Mouse (Mus musculus): ENCODE data around the gene Cdv3. TPM values are rescaled to one million over a fixed set of nuclear protein-coding genes. Genes with fewer than 3 reads are reported as not detected.

Gene Cdv3
- total RNA-seq (2021) (100 to 1,000 TPM; 121 to 143 TPM), polyA plus RNA-seq (2012; rRNA removed) (26.5 and 51.2 TPM in 2 replicates)
- long read RNA-seq, transcript Cdv3-202 (5 exons, 3,787 nt) = major isoform, 6 of 11 reads
- long read RNA-seq, partial matches to known transcripts = 0 of 11 reads
- long read RNA-seq, other reads (novel, unspliced or antisense) = 4 of 11 reads

GRCm38 (mm10) chr9:103365290-103366247 is at the start of gene Cdv3:
TSS of gene Cdv3 (minus strand) at chr9:103365840.
- peaks cover 6% of the 10 kb centered on the region for H3K4me1 ChIP-seq (ENCODE audit: control insufficient read depth, insufficient read depth, low read length)
- H3K79me2 ChIP-seq (replicated peaks; ENCODE audit: control insufficient read depth, insufficient read depth, low read length) = peaks cover 3% of the 10 kb centered on the region; the same call in 1 of the 2 replicates
- H3K27ac ChIP-seq = peak within 1 kb of the TSS; percentile 95
- peaks cover 15% of the 10 kb centered on the region for H3K36me3 ChIP-seq (ENCODE audit: control insufficient read depth, insufficient read depth, low read length)
- peak; percentile 97 to 100 for DNase-seq
- peak; percentile 56; the same call in 1 of the 2 replicates for TF ChIP-seq EP300 (IDR thresholded peaks at IDR 0.05; ENCODE audit: insufficient read depth, low read depth, low read length)
- TF ChIP-seq CTCF (IDR thresholded peaks at IDR 0.05) = no peak
- peak; percentile 75 for TF ChIP-seq POLR2A (IDR thresholded peaks at IDR 0.05; ENCODE audit: insufficient read depth, low read depth, low read length)
- peak within 1 kb of the TSS; percentile 90 for H3K9ac ChIP-seq (ENCODE audit: low read depth, low read length)
- peak within 1 kb of the TSS; percentile 62 for H3K4me3 ChIP-seq
- no peaks in the 10 kb centered on the region for H3K27me3 ChIP-seq (ENCODE audit: control insufficient read depth, insufficient read depth, low read length)
- WGBS = 2% methylated on average over 87 of the region's 95 CpGs
- intact Hi-C loops (cut with DNase I) = loop anchor here (2.0 to 5.0 kb wide), 2 partner anchors 58 to 637 kb away; partner anchors contain the start of genes 1300017J02Rik, Nphp3 and Topbp1

DNA sequence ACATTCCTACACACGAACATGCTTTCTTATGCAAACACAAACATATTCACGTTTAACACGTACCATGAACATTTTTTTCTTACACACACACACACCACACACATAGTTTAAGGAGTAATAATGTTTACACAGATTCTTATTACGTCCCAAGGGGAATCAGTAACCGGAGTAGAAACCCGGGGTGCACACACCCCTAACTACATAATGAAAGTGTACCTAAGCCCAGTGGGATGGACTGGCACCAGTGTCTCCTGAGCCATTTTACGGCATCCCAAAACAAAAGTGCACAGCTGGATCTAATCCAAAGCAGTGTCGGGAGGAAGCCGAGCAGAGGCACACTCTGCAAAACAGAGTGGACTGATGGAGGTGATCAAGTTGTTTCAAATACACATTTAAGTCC is 47.8 kb upstream of the Cdv3 start:
- Histone ChIP-seq H3K4me1 (ENCODE audit: control insufficient read depth, insufficient read depth, low read length) (no peaks in the 10 kb centered on the region), H3K36me3 (ENCODE audit: control insufficient read depth, insufficient read depth, low read length) (no peaks in the 10 kb centered on the region), H3K9ac (ENCODE audit: low read depth, low read length) (no peak overlapping the region), H3K79me2 (replicated peaks; ENCODE audit: control insufficient read depth, insufficient read depth, low read length) (no peaks in the 10 kb centered on the region), H3K27ac (no peak overlapping the region), H3K27me3 (ENCODE audit: control insufficient read depth, insufficient read depth, low read length) (no peaks in the 10 kb centered on the region), H3K4me3 (no peak overlapping the region)
- no peak for DNase-seq
- TF ChIP-seq POLR2A (IDR thresholded peaks at IDR 0.05; ENCODE audit: insufficient read depth, low read depth, low read length) (no peak), EP300 (IDR thresholded peaks at IDR 0.05; ENCODE audit: insufficient read depth, low read depth, low read length) (no peak), CTCF (IDR thresholded peaks at IDR 0.05) (no peak)
- WGBS = 60% methylated on average over 9 of the region's 9 CpGs
- intact Hi-C loops (cut with DNase I) = no loop called here

GRCm38 (mm10) chr9:103409119-103409518 is 43.5 kb upstream of the Cdv3 start:
- Histone ChIP-seq H3K27me3 (ENCODE audit: control insufficient read depth, insufficient read depth, low read length) (no peaks in the 10 kb centered on the region), H3K27ac (no peak overlapping the region), H3K79me2 (replicated peaks; ENCODE audit: control insufficient read depth, insufficient read depth, low read length) (no peaks in the 10 kb centered on the region), H3K36me3 (ENCODE audit: control insufficient read depth, insufficient read depth, low read length) (no peaks in the 10 kb centered on the region), H3K4me3 (no peak overlapping the region), H3K4me1 (ENCODE audit: control insufficient read depth, insufficient read depth, low read length) (no peaks in the 10 kb centered on the region), H3K9ac (ENCODE audit: low read depth, low read length) (no peak overlapping the region)
- intact Hi-C loops (cut with DNase I) = no loop called here
- TF ChIP-seq EP300 (IDR thresholded peaks at IDR 0.05; ENCODE audit: insufficient read depth, low read depth, low read length) (no peak), POLR2A (IDR thresholded peaks at IDR 0.05; ENCODE audit: insufficient read depth, low read depth, low read length) (no peak), CTCF (IDR thresholded peaks at IDR 0.05) (no peak)
- DNase-seq = no peak
- 66% methylated on average over 2 of the region's 2 CpGs for WGBS

DNA sequence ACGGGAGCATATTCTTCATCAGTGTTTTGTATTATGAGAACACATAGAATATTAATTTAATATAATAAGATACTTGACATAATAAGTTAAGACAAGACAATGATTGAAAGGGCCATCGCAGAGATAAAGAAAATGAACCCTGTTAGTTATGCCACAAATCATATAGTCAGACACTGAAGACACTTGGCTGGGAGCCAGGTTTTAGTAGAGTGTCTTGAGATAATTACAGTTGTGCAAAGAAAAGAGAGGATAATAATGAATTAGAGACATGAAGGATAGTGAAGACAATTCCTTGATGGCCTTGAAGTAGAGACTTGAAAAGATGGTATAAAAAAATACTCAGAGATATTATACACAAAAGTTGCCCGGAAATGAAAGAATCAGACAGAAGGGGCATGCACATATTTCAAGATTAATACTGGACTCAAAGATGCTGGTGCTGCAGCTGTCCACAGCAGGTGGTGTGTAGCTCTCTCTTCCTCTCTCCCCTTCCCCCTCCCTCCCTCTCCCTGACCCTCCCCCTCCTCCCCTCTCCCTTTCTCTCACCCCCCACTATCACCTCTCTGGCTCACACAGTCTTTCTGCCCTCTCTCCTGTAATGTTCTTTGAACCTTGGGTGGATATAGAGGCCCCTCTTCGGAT is 42.6 kb upstream of the Cdv3 start:
- no peak overlapping the region for H3K9ac ChIP-seq (ENCODE audit: low read depth, low read length)
- H3K27ac ChIP-seq = no peak overlapping the region
- H3K4me1 ChIP-seq (ENCODE audit: control insufficient read depth, insufficient read depth, low read length) = no peaks in the 10 kb centered on the region
- no peaks in the 10 kb centered on the region for H3K36me3 ChIP-seq (ENCODE audit: control insufficient read depth, insufficient read depth, low read length)
- H3K4me3 ChIP-seq = no peak overlapping the region
- no peak for TF ChIP-seq CTCF (IDR thresholded peaks at IDR 0.05)
- no peak for TF ChIP-seq POLR2A (IDR thresholded peaks at IDR 0.05; ENCODE audit: insufficient read depth, low read depth, low read length)
- TF ChIP-seq EP300 (IDR thresholded peaks at IDR 0.05; ENCODE audit: insufficient read depth, low read depth, low read length) = no peak
- H3K27me3 ChIP-seq (ENCODE audit: control insufficient read depth, insufficient read depth, low read length) = no peaks in the 10 kb centered on the region
- intact Hi-C loops (cut with DNase I) = no loop called here
- DNase-seq = no peak
- H3K79me2 ChIP-seq (replicated peaks; ENCODE audit: control insufficient read depth, insufficient read depth, low read length) = no peaks in the 10 kb centered on the region
- WGBS = 72% methylated on average over 4 of the region's 4 CpGs

DNA sequence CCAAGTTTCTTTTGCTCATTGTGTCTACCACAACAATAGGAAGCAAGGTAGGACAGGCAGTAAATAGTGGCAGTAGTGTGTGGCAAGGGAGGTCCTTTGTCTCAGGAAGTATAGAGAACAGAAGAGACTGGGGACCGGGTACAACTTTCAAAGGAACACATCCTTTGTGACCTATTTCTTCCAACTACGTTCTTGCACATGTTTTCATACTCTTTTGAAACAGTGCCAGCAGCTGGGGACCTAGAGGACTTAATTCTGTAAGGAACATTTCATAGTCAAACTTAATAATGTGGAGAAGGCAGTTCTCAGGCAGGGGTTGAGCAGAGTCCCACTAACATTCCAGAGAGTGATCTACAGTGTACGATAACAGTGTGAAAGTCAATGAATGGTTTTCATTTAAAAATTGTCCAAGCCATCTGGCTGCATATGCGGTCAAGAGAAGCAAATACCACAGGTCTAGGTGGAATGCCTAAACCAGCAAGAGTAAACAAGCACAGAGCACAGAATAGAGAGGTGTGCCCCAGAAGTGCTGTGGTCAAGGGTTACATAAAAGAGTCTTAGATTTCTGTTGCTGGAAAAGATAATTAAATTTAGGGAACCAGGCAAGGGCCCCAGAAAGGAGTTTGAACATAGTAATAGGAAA is 37.8 kb upstream of the Cdv3 start:
- Histone ChIP-seq H3K9ac (ENCODE audit: low read depth, low read length) (no peak overlapping the region), H3K27me3 (ENCODE audit: control insufficient read depth, insufficient read depth, low read length) (no peaks in the 10 kb centered on the region), H3K4me1 (ENCODE audit: control insufficient read depth, insufficient read depth, low read length) (no peaks in the 10 kb centered on the region), H3K27ac (no peak overlapping the region), H3K36me3 (ENCODE audit: control insufficient read depth, insufficient read depth, low read length) (no peaks in the 10 kb centered on the region), H3K79me2 (replicated peaks; ENCODE audit: control insufficient read depth, insufficient read depth, low read length) (no peaks in the 10 kb centered on the region), H3K4me3 (no peak overlapping the region)
- no peak for DNase-seq
- TF ChIP-seq POLR2A (IDR thresholded peaks at IDR 0.05; ENCODE audit: insufficient read depth, low read depth, low read length) (no peak), EP300 (IDR thresholded peaks at IDR 0.05; ENCODE audit: insufficient read depth, low read depth, low read length) (no peak), CTCF (IDR thresholded peaks at IDR 0.05) (no peak)
- intact Hi-C loops (cut with DNase I) = no loop called here
- WGBS = 58% methylated on average over 4 of the region's 4 CpGs

Data from heart, adult 2 months (tissue).